Mouse (Mus musculus) ES-Bruce4 (cell line): ENCODE measurements at regions not wholly inside any gene's neighbourhood (a gene's known extent, or its start where the extent isn't known, plus 50 kb on each side); places are given as distances from the start of the nearest gene placed in this dataset.

ENCODE experiments used
- CTCF ChIP-seq: IDR thresholded peaks from one replicate; pipeline ENCODE4 v1.8.1; 2011; ENCODE audit warnings: low read depth, low read length
- POLR2A ChIP-seq: IDR thresholded peaks from one replicate; pipeline ENCODE4 v1.8.1; 2011; ENCODE audit warnings: low read length; ENCODE audit not compliant: insufficient read depth

- TF ChIP-seq CTCF: no peak
- TF ChIP-seq POLR2A: no peak
These were observed 129.1 kb downstream of the Tent5c start for GRCm38 (mm10) chr3:100360019-100360418.
